Mouse (Mus musculus): ENCODE data around the gene Clasp2.

Gene Clasp2

DNA sequence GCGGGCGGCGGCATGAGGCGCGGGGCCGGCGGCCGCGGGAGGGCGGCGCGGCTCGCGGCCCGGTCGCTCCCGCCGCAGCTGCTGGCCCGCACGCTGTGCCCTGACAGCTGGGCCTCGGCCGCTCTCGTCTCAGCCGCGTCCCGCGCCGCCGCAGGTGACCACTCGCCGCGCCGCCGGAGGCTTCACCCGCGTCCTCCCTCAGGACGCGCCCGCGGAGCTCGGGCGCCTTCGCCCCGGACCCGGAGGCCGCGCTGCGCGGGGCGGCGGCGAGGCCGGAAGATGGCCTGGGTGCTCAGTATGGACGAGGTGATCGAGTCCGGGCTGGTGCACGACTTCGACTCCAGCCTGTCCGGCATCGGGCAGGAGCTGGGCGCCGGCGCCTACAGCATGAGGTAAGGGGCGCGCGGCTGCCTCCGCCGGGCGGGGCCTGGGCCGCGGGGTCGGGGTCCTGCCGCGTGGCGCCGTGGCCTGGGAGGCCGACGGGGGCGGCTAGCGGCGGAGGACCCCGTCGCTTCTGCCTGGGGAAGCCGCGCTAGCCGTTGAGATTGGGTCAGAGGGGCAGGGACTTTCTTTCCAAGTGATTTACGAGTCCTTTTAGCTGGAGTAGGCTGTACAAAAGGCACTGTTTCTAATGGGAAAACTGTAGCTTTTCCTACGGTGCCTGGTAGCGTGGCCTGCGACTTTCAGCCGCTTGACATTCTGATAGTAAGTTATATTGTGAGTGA lies 190.3 kb downstream of the Clasp2 start:
- DNase-seq (ENCODE audit: low spot score) = peak; percentile 34

DNA sequence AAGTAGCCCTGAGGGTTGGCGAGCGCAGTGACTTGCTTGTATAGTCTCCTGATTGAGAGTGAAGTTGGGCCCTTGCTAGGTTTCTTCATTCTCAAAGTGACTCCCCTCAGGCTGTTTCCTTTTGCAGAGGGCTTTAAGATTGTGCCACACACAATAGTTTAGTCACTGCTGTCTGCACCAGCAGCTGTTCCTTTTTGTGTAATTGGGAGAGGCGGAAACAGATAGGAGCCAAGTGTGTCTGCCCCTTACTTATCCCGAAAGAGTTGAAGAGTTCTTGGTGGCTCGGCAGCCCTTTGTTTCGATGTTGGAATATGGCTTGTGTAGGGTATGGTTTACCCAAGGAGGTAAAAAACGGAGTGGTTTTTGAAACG lies 190.8 kb downstream of the Clasp2 start:
- DNase-seq (ENCODE audit: low spot score) = peak; percentile 14

DNA sequence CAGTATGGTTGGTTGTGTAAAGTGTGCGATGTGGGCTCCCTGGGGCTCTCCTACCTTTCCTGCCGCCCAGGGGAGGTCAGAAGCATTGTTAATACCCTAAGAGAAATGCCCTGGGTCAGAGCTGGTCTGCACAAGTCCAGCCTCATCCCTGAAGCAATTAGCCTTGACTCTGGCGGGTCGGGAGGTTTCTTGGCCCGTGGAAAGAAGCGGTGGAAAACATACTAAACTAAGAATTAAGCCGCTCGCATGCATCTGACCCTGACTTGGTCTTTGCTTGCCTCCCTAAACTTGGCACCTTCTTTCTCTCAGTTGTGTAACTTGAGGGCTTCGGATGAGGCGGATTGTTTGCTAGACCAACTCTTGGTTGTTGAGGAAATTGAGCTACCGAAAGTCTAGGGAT lies 191.2 kb downstream of the Clasp2 start:
- DNase-seq (ENCODE audit: low spot score) = peak; percentile 19

DNA sequence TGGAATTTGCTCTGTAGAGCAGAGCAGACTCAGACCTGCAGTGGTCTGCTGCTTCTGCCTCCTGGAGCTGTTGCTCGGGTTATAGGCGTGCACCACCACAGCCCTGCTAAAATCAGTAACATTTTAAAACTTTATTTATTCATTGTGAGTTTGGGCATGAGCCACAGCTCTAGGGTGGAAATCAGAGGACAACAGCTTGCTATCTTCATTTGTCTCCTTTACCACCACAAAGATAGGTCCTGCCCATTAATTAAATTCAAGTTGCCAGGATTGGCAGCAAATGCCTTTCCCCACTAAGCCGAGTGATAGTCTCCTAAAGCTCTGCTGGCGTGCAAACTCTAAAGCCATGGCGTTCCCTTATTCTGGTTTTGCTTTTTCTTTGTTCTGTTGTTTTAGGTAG lies 194.4 kb downstream of the Clasp2 start:
- DNase-seq (ENCODE audit: low spot score) = no peak

DNA sequence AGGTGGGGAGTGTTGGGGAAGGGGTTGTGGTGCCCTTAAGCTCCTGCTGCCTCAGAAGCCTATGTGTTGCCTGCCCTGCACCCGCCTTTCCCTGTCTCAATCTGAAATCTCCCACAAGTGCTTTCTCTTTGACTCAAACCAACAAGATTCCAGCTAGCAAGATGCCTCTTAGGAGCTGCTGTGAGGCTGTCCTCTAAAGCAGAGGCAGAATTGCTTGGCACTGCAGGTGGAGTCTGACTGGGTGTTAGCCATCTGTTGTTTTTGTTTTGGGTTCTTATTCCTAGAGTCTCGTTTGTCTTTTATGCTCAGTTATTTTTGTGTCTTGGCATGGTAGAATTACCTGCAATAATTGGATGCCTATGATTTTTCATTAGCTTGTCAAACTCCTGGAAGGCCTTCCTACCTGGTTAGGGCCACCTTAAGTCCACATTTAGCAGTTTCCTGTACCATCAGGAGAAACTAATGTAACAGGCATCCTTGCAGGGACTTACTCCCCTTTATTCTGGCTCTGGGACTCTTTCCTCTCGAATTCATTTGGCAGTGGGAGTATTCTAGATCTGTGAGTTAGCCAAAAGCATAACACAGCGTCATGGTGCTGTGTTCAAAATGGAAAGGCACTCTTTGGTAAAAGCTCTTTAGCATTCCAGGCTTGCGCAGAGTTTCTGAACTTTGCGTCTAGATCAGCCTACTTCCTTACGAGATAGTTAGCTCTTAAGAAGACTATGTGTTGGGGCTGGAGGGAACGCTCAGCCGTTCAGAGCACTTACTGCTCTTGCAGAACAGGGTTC lies 198.0 kb downstream of the Clasp2 start:
- no peak for DNase-seq (ENCODE audit: low spot score)

DNA sequence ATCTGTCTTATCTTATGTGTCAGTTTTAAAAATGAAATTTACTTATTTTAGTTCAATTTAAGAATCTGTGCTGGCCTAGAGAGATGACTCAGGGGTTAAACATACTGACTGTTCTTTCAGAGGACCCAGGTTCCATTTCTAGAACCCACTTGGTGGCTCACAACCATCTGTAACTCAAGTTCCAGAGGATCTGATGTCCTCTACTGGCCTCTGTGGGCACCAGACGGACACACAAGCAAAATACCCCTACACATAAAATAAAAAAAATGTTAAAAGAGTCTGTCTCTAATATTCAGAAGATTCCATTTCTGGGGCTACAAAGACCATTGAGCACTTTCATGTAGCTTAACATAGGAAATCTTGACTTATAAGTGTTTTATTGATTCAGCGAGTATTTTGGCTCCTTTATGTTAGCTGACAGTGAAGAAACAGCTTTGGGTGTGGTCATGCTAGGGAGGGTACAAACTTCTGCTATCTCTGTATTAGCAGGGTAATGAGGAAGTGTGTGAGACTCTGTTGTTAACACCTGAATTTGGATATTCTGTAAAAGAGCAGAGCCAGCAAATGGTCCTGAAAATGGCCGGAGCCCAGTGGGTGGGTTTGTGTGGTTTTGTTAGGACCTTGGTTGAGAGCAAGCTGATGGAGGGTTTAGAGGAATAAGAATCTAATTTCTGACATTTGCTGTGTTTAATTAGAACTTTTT lies 200.0 kb downstream of the Clasp2 start:
- no peak for DNase-seq (ENCODE audit: low spot score)

DNA sequence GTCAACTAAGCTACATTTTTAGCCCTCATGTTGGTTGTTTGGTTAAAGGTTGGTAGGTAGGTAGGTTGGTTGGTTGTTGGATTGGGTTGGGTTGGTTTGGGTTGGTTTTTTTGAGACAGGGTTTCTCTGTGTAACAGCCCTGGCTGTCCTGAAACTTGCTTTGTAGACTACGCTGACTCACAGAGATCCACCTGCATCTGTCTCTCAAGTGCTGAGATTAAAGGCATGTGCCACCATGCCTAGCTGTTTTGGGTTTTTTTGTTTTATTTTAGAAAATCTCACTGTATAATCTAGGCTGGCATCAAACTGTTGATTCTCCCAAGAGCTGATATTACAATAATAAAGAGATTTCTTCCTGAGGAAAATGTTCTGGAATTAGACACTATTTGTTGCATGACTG lies 202.1 kb downstream of the Clasp2 start:
- no peak for DNase-seq (ENCODE audit: low spot score)

DNA sequence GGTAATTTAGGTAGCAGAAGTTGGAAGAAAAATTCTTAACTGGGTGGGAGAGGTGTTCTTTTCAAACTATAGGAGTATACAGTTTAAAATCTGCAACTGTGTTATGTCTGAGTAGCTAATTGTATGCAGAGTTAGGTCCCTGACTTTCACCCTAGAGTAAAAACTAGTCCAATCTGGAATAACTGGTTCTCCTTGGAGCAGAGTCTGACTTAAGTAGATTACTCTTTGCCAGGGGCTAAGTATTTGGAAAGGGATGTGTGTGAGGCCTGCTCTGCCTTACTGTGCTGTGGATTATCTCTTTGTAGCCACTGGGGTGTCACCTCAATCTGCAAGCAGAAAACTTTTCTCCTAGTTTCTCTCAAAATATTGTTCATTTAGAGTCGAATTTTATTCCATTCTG lies 205.9 kb downstream of the Clasp2 start:
- DNase-seq (ENCODE audit: low spot score) = no peak

DNA sequence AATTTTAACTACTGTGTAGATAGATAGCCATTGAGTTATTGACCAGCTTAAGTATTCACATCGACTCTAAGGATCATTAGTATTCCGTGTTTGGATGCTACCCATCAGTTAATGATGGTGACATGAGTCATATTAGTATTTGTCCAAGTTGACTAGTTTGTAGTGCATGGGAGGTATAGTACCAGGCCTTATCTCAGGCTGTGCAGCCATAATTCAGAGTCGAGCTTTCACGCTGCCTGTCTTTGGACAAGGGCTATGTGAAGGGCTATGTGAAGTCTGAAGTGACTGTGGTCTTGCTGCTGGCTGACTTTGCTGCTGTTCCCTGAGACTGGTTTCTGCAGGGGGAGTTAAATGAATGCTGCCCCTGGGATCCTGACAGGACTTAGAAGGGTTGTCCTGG lies 216.5 kb downstream of the Clasp2 start:
- DNase-seq (ENCODE audit: low spot score) = no peak

DNA sequence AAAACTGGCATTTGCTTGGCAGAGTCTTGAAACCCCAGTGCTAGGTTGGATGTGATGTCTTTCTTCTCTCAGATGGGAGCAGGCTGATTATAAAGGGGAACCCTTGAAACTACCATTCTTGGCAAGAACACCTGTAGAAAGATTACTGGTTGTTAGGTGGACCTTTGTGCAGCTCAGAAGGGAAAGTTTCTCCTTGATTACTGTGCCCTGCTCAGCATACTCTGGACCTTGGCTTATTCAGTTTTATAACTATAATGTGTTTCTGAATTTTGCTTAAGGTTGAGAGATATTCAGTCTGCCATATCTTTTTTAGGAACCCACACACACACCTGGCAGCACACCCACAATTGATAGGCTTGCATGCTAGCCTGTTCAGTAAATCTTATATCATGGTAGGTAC lies 222.4 kb downstream of the Clasp2 start:
- no peak for DNase-seq (ENCODE audit: low spot score)

DNA sequence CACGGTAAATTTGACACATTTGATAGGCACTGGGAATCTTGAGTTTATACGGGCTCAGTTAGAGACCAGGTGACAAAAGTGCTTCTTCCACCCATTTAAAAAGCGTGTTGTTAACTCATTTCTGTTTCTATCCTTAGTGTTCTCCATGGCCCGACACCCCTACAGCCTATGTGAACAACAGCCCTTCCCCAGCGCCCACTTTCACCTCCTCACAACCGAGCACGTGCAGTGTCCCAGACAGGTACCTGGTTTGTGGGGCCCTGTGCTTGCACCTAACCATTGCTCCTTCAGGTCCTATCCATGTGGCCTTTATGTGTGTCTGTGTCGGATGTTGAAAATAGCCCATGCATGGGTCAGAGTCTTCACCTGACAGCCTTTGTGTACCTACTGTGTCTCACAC lies 223.1 kb downstream of the Clasp2 start:
- DNase-seq (ENCODE audit: low spot score) = no peak

DNA sequence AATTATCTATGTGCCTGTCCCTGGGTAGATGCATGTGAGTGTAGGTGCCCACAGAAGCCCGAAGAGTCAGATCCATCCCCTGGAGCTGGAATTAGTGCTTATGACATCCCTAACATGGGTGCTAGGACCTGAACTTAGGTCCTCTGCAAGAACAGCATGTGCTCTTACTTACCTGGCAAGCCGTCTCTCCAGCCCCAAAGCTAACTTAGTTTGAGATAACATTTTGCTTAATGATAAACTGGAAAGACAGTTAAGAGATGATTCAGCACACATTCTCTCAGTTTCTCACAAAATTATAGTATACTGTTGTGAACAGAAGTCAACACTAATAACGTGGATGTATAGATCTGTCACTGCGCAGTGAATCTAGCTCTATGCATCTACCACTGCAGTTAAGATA lies 225.6 kb downstream of the Clasp2 start:
- no peak for DNase-seq (ENCODE audit: low spot score)

DNA sequence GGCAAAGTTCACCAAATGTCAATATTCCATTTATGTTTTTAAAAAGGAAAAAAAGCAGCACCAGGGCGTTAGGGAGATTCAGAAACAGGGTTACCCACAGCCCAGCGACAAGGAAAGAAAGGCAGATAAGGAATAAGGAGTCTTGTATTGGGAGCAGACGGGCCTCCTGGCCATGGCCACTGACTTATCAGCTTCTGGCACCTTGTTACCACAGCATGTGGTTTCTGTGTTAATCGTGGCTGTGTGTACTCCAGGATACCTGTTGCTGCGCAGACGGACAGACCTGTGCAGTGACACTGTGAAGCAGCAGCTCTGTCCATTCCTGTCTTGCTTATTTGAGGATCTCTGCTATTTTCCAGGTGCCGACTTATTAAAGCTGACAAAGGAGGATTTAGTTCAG lies 227.7 kb downstream of the Clasp2 start:
- DNase-seq (ENCODE audit: low spot score) = peak; percentile 47
